Mouse (Mus musculus): ENCODE measurements at regions not wholly inside any gene's neighbourhood (a gene's known extent, or its start where the extent isn't known, plus 50 kb on each side); places are given as distances from the start of the nearest gene placed in this dataset.

- DNase-seq, result no peak
These were observed 114.8 kb upstream of the Zfp648 start for GRCm38 (mm10) chr1:154086145-154086544.

- no peak for DNase-seq
These were observed 111.2 kb upstream of the Zfp648 start for GRCm38 (mm10) chr1:154089815-154090214.

DNA sequence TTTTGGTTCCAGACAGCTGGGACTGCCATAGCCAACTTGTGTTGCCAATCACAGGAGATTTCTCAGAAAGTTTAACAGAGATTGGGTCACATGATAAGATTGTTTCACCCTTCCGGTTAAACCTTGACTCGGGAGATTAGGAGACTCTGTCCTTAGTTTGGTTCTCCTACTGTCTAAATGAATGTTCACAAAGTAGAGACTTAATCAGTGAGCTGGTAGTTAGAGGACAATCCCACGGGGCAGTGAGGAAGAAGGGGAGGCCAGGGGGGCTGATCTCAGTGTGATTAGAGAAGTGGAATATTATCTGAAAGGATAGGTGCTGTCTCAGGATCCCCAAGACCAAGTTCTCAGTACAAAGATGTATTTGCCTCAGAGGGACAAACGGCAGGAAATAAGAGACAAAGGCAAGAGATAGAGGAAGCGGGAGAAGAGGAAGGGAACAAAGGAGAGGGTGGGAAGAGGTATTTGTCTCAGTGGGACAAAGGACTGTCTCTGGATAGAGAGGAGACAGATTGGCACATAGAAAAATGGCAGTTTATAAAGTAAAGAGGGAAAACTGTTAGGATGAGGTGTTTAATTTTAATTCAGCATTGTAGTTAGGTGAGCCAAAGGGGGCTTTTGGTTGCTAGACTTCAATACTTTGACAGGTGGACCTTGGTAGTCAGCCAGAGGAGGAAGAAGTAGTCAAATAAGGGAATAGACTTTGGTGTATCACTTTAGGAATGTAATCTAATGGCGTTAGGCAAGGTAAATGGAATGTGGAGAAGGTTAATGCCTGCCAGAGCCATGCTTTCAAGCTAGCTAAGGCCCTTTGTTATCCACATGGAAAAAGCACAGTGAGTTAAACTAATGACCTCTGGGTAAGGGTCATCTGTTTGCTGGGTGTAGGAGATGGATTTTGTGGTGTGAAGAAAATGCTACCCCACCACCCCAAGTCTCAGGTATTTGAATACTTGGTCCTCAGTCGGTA is 110.2 kb upstream of the Zfp648 start:
- DNase-seq, result no peak

- DNase-seq, result no peak
These were observed 107.4 kb upstream of the Zfp648 start for GRCm38 (mm10) chr1:154093549-154093948.

- DNase-seq, result no peak
These were observed 106.6 kb upstream of the Zfp648 start for GRCm38 (mm10) chr1:154094357-154094756.

DNA sequence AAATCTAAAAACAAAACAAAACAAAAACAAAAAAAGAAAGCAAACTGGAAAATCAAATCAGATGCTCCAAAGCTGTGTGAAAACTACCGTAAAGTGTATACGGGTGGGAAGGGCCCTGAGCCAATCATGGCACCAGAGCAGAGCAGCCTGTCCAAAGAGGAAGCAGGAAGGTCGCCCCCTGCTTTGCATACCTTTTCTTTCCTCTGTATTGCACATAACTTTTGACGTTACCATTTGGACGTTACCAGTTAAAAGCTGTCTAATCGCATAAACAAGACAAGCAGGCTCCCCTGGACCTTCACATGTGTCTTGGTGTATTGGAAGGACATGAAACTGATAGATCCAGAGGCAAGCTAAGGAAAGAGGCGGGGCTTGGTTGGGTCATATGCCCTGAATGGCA is 104.9 kb upstream of the Zfp648 start:
- no peak for DNase-seq

- no peak for DNase-seq
These were observed 104.1 kb upstream of the Zfp648 start for GRCm38 (mm10) chr1:154096911-154097310.

GRCm38 (mm10) chr1:154097656-154098055 is 103.3 kb upstream of the Zfp648 start:
- no peak for DNase-seq

GRCm38 (mm10) chr1:154100556-154100955 is 100.4 kb upstream of the Zfp648 start:
- no peak for DNase-seq

GRCm38 (mm10) chr1:154101433-154101832 is 99.6 kb upstream of the Zfp648 start:
- no peak for DNase-seq

- no peak for DNase-seq
These were observed 98.8 kb upstream of the Zfp648 start for GRCm38 (mm10) chr1:154102191-154102590.

DNA sequence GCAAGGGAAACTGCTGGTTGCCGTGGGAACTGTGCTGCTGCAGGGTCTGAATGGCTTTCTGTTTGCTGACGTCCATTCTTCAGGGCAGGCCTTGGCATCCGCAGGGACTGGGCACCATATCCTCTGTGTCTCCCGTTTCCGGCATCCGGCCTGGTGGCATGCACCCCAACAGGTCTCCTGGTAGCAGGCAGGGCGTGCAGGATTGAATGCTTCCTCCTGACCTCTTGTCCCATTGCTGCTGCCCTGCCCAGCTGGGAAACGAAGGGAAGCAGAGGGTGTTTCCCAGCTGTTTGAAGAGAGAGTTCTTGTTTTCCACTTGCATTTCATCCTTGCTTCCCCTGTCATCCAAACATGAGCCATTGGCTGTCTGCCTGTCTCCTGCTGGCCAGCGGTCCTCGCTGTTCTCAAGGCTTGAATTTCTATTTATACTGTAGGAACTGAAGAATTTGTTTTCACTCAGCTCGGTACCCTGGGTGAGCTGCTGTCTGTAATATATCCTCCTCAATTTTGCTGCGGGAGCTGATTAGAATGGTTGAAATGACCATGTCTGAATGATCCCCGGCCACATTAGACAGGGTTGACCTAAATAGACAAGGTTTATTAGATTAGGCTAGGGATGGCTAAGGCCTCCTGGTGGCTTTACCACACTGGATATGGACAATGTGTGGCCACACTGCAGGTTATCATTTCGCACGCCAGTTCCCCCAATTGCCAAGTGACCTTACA is 98.0 kb upstream of the Zfp648 start:
- DNase-seq, result peak; percentile 57

DNA sequence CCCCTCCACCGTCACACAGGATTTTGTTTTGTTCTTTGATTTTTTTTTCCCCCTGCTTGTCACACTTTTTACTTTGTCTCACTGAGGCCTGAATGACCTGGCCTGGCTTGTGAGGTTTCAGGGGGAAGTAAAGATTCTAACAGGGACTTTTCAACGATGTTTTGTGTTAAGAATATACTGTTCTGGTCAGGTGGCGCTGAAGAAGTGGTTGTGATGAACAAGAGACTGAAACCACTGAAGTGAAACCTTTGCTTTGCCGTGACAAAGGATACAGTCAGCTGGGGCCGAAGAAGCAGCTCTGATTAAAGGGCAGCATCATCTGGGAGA is 97.4 kb upstream of the Zfp648 start:
- DNase-seq, result no peak

- no peak for DNase-seq
These were observed 96.9 kb upstream of the Zfp648 start for GRCm38 (mm10) chr1:154104006-154104600.

- DNase-seq, result no peak
These were observed 96.2 kb upstream of the Zfp648 start for GRCm38 (mm10) chr1:154104779-154105178.

DNA sequence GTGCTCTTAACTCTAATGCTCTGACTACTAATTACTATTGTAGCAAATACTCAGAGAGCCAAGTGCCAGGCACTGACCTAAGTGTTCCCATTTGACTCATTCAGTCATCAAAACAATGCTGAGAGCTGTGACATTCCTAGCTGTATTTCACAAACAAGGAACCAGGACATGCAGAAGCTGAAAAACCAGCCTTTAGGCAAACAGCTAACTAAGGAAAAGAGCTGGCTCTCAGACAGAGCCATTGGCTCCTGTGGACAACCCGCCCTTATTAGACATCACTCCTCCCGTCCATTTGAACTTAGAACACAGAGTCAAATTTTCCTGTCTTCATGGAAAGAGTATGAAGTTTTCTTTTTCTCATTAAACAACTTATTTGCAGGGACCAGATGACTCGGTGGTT is 88.5 kb upstream of the Zfp648 start:
- DNase-seq, result peak; percentile 1

- peak; percentile 1 for DNase-seq
These were observed 87.5 kb upstream of the Zfp648 start for GRCm38 (mm10) chr1:154113291-154114050.

DNA sequence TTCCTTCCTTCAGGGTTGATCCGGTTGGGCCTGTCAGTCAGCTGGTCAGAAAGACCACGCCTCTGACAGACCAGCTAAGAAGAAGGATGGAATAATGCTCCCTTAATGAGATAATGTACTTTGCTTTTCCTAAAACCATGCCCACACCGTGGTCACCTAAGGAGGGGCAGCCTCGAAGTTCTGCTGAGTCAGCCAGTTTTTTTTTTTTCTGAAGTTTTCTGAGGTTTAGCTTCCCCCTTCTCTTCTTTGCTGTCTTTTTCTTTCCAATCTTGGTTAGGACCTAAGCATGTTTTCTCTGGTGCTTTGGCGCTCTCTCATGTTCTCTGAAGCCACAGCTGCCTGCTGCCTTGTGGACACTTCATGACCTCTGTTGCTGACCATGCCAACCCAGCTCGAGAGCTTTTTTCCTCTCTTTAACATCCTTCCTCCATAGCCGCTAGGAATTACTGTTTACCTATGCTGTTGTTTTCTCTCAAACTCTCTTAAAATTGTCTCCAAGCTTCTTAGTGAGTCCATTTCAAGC is 84.7 kb upstream of the Zfp648 start:
- peak; percentile 2 for DNase-seq

DNA sequence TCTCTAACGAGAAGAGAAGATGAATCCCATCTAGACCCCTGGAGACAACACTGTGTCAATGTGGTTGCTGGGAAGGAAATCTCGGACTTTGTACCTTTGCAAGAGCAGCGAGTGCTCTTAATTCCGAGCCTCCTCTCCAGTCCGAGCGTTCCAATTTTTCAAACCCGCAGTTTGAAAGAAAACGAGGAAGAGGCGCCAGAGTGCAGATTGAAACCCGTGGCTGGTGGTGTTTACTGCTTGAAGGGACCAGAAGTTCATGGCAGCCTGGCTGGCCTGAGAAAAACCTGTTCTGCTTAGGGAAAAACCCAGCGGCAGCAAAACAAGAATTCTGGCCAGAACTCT is 83.7 kb upstream of the Zfp648 start:
- DNase-seq, result peak; percentile 70

- DNase-seq, result peak; percentile 69
These were observed 83.2 kb upstream of the Zfp648 start for GRCm38 (mm10) chr1:154117688-154118373.

DNA sequence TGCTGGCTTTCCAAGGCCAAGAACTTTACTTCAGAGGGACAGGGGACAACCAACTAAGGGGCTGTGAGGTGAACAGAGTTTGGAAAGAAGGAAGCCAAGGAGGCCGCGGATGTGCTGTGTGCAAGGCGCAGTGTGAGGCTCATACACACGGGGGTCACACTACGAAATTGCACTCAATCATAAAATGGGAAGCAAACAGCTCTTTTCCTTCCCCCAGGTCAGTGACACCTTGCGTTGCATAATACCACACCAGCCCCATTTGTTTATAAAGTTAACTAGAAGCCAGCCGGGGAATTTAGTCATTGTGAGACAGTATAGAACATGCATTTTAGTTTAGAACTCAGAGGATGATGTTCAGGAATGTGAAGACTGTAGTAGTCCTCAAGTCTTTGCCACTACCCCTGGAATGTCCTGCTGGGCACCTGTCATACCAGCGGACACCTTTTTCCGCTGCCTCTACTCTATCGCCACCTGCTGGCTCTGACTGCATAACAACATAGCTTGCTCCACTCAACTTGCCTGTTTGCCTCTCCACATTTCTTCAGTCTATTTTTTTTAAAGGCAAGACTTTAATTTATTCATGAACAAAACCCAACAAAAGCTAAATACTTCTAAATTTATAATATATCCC is 82.5 kb upstream of the Zfp648 start:
- DNase-seq, result peak; percentile 81

DNA sequence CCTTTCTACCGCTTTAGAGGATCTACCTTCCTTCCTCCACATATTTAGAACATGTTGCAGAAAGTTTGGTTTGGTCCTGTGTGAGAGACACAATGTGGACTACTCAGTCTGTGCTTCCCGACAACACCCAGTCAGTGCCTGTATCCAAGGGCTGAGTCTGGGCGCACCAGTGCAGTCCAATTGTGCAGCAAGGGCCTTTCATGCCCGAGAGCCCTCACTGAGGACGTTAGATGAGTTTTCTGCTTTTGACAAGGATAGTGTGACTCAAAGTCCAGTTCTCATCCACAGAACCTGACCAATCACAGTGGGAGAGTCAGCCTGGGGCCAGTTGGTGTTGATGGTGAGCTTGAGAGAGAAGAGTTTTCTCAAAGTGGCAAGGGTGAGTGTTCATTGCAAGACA is 81.4 kb upstream of the Zfp648 start:
- peak; percentile 74 for DNase-seq
